Mouse (Mus musculus) midbrain, embryonic 14.5 days (tissue): ENCODE results near the gene Slc25a20. TPM values are rescaled to one million over a fixed set of nuclear protein-coding genes. Genes with fewer than 3 reads are reported as not detected.

Experiments used
- ATAC-seq: fragments of 200-750 bp; cut with Nextera tagmentation; 2 replicates; pipeline ENCODE4 v1.8.0; 2017; ENCODE audit warnings: moderate number of reproducible peaks, moderate library complexity; ENCODE audit not compliant: low FRiP score, low TSS enrichment
- DNase-seq: peaks from one replicate; pipeline ENCODE4 v3.0.0-alpha.2; 2015
- H3K27ac ChIP-seq: fragments of 300-500 bp; sonication (generic); replicated peaks from 2 replicates; pipeline ENCODE4 v1.5.1; 2014; ENCODE audit warnings: mild to moderate bottlenecking, low read depth, low read length, moderate library complexity
- H3K27me3 ChIP-seq: fragments of 300-500 bp; sonication (generic); 2 replicates; pipeline ENCODE4 v1.6.1; 2014; ENCODE audit warnings: low read length, control low read depth, mixed read lengths; ENCODE audit not compliant: control insufficient read depth, insufficient read depth
- H3K36me3 ChIP-seq: fragments of 300-500 bp; sonication (generic); 2 replicates; pipeline ENCODE4 v1.6.1; 2014; ENCODE audit warnings: low read length, control low read depth; ENCODE audit not compliant: control insufficient read depth, insufficient read depth
- H3K4me1 ChIP-seq: fragments of 300-500 bp; sonication (generic); 2 replicates; pipeline ENCODE4 v1.6.1; 2014; ENCODE audit warnings: mild to moderate bottlenecking, antibody characterized with exemption, low read length, control low read depth; ENCODE audit not compliant: control insufficient read depth, insufficient read depth
- H3K4me2 ChIP-seq: fragments of 300-500 bp; sonication (generic); 2 replicates; pipeline ENCODE4 v1.6.1; 2014; ENCODE audit warnings: mild to moderate bottlenecking, low read length, moderate library complexity
- H3K4me3 ChIP-seq: fragments of 300-500 bp; sonication (generic); replicated peaks from 2 replicates; pipeline ENCODE4 v1.5.1; 2014; ENCODE audit warnings: low read depth, low read length
- H3K9ac ChIP-seq: fragments of 300-500 bp; sonication (generic); replicated peaks from 2 replicates; pipeline ENCODE4 v1.6.1; 2014; ENCODE audit warnings: mild to moderate bottlenecking, low read length, moderate library complexity
- H3K9me3 ChIP-seq: fragments of 300-500 bp; sonication (generic); 2 replicates; pipeline ENCODE4 v1.6.1; 2016; ENCODE audit warnings: low read length, control low read depth, mixed read lengths; ENCODE audit not compliant: control insufficient read depth
- WGBS: fragments of 180-500 bp; shearing (Covaris S2); extraction: QIAGEN DNeasy Blood & Tissue Kit; methylation state at CpG from one replicate; pipeline ENCODE4 v1.1.7; 2014; 5-methylcytosine and 5-hydroxymethylcytosine counted together
- polyA plus RNA-seq: library from polyadenylated mRNA; unstranded; fragments of >200 nt; fragmentation: Nextera tagmentation; extraction: Ambion mirVana; gene quantifications from 2 replicates; pipeline ENCODE4 v1.2.1, GENCODE M21; 2014

Slc25a20 gene
- 26.8 and 33.8 TPM in 2 replicates for polyA plus RNA-seq

DNA sequence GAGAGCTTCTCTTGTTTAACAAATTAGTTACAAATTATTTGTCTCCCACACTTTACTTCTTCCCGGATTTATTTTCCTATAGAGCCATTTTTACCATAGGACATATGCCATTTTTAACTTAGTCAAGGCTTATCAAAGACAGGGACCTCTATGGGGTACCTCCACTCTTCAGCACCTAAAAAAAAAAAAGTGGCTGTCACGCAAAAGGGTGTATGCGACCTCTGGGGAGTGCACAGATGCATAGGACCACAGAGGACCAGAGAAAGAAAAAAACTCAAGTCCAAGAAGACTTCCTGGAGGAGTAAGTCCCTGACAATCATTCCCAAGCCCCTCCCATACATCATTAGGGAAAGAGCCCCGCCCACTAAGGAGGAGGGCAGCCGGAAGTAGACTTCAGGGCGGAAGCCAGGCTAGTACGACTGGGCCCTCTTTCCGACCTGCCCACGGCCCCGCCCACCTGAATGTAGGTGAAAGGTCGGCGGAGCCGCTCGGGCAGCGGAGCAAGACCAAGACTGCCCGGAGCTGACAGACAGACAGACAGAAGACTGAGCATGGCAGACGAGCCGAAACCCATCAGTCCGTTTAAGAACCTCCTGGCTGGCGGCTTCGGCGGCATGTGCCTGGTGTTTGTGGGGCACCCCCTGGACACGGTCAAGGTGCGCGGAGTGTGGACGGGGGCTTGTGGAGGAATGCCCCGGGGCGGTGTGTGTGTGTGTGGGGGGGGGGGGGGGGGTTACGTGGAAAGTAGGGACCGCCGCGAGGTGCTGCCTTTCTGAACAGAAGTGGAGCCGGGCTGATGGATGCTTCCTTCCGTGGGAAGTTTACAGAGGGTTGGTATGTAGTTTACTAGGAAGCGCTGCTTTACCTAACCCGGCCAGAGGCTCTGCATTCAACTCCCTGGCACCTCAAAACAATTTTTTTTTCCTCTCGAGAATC, at the start of gene Slc25a20:
Gene Slc25a20, plus strand, starts transcription at position 412 of the 936 bp plus-strand sequence.
- Histone ChIP-seq H3K4me2 (peak within 1 kb of the TSS; percentile 74), H3K27me3 (no peaks in the 10 kb centered on the region), H3K36me3 (no peaks in the 10 kb centered on the region), H3K9ac (peak within 1 kb of the TSS; percentile 61), H3K9me3 (no peaks in the 10 kb centered on the region), H3K27ac (no peak within 1 kb of the TSS), H3K4me3 (peak within 1 kb of the TSS; percentile 68), H3K4me1 (peaks cover 9% of the 10 kb centered on the region)
- 2% methylated on average over 36 of the region's 37 CpGs for WGBS
- DNase-seq (peak; percentile 85), ATAC-seq (peak; percentile 69)

DNA sequence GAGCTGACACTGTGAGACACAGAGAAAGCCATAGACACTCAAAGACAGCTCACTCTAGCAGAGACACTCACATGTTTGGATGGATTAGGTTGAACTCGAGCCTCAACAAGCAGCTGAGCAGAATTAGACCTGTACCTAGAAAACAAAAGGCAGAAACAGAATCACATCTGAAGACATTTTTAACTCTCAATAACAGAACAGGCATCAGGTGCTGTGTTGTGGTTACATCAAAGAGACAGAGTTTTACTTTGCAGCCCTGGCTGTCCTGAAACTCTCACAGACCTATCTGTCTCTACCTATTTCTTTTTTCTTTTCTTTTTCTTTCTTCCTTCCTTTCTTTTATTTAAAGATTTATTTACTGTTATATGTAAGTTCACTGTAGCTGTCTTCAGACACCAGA, 44.6 kb upstream of the Slc25a20 start:
- DNase-seq: no peak
- no peak overlapping the region for H3K4me2 ChIP-seq
- H3K27ac ChIP-seq: no peak overlapping the region
- H3K9ac ChIP-seq: no peak overlapping the region
- no peaks in the 10 kb centered on the region for H3K27me3 ChIP-seq
- no peak overlapping the region for H3K4me3 ChIP-seq
- WGBS: 97% methylated on average over 1 of the region's 1 CpGs
- H3K36me3 ChIP-seq: peaks cover 65% of the 10 kb centered on the region
- H3K4me1 ChIP-seq: no peaks in the 10 kb centered on the region
- ATAC-seq: no peak
- no peaks in the 10 kb centered on the region for H3K9me3 ChIP-seq

DNA sequence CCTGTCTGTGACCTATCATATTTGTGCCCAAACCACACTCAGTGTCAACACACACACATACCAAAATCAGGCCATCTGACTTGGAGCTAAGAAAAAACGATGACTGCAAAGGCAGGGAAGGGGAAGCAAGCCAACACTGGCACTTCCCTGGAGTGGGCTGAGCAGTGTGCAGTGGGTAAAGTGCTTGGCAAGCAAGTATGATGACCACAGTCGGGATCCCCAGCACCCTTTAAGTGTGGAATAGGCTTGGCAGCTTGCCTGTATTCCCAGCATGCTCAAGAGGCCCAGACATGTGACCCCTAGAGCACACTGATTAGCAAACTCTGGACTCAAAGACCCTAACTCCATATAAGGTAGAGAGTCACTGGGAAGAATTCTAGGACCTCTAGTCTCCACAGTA, 35.4 kb upstream of the Slc25a20 start:
- Histone ChIP-seq H3K27ac (no peak overlapping the region), H3K4me2 (no peak overlapping the region), H3K36me3 (peaks cover 5% of the 10 kb centered on the region; the same call in 1 of the 2 replicates), H3K9me3 (no peaks in the 10 kb centered on the region), H3K9ac (no peak overlapping the region), H3K27me3 (no peaks in the 10 kb centered on the region), H3K4me1 (no peaks in the 10 kb centered on the region), H3K4me3 (no peak overlapping the region)
- ATAC-seq: no peak
- WGBS: 86% methylated on average over 2 of the region's 2 CpGs
- no peak for DNase-seq

DNA sequence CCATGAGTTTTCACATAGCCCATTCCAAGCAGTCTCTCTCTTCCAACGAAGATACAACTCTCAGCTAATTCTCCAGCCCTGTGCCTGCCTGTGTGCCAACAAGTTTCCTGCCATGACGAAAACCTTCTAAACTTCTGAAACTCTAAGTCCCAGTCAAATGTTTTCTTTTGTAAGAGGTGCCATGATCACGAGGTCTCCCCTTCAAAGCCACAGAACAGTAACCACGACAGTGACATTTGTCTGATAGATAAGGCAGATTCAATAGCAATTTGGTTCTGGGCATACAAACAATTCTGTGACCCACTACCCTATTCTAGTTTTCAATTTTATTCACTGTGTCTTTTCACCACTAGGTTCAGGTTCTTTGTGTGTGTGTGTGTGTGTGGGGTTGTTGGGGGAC, 33.7 kb upstream of the Slc25a20 start:
- H3K9ac ChIP-seq: no peak overlapping the region
- ATAC-seq (no peak), DNase-seq (no peak)
- H3K27ac ChIP-seq: no peak overlapping the region
- H3K4me3 ChIP-seq: no peak overlapping the region
- no peak overlapping the region for H3K4me2 ChIP-seq
- H3K36me3 ChIP-seq: peaks cover 10% of the 10 kb centered on the region
- H3K4me1 ChIP-seq: no peaks in the 10 kb centered on the region
- WGBS: 89% methylated on average over 4 of the region's 4 CpGs
- H3K27me3 ChIP-seq: no peaks in the 10 kb centered on the region
- H3K9me3 ChIP-seq: no peaks in the 10 kb centered on the region

DNA sequence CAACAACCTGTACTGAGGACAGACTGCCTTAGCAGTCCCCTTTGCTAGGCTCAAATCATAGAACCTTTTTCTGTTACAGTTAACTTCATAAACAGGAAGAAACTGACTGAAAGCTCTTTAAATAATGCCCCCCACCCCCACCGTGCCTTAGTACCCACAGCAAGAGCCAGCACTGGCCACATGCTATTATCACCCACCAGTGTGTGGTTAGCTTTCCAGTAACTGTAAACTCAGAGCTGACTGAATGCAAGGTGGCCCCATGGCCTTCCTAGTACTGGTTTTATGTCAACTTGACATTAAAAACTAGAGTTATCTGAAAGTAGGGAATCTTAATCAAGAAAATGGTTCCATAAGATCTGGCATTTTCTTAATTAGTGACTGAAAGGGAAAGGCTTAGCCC, 31.2 kb upstream of the Slc25a20 start:
- no peak overlapping the region for H3K27ac ChIP-seq
- peaks cover 8% of the 10 kb centered on the region; the same call in 1 of the 2 replicates for H3K36me3 ChIP-seq
- no peaks in the 10 kb centered on the region for H3K9me3 ChIP-seq
- no peak overlapping the region for H3K4me3 ChIP-seq
- no peak overlapping the region for H3K4me2 ChIP-seq
- no peaks in the 10 kb centered on the region for H3K27me3 ChIP-seq
- DNase-seq (no peak), ATAC-seq (no peak)
- no peaks in the 10 kb centered on the region for H3K4me1 ChIP-seq
- 94% methylated on average over 1 of the region's 1 CpGs for WGBS
- no peak overlapping the region for H3K9ac ChIP-seq

DNA sequence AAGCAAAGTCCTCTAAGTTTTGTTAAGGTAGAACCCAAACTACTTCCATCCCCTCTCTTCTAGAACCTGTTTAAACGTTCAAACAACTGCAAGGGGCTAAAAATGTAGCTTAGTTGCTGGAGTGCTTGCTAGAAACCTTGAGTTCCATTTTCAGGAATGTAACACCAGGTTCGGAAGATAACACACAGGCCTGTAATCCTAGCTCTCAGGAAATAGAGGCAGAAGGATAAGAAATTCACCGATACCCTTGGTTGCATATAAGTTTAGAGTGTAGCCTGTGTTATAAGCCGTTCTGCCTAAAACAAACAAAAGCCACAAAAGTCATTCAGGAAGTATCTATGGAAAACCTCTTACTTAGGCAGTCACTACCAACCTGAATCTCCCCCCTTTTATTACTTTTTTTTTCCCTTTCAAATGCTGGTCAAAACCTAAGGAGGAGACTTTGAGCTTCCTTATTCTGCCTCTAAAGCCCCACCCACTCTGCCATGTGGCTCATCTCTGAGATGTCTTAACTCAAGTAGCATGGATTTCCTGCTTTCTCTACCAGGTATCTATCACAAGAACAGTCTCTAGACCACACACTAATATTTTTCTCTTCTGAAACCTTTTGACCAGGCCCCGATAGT, 30.1 kb upstream of the Slc25a20 start:
- H3K27ac ChIP-seq: no peak overlapping the region
- H3K9me3 ChIP-seq: no peaks in the 10 kb centered on the region
- H3K4me1 ChIP-seq: no peaks in the 10 kb centered on the region
- 91% methylated on average over 5 of the region's 5 CpGs for WGBS
- H3K4me3 ChIP-seq: no peak overlapping the region
- H3K4me2 ChIP-seq: no peak overlapping the region
- ATAC-seq (no peak), DNase-seq (no peak)
- no peaks in the 10 kb centered on the region for H3K27me3 ChIP-seq
- no peak overlapping the region for H3K9ac ChIP-seq
- peaks cover 8% of the 10 kb centered on the region; the same call in 1 of the 2 replicates for H3K36me3 ChIP-seq

DNA sequence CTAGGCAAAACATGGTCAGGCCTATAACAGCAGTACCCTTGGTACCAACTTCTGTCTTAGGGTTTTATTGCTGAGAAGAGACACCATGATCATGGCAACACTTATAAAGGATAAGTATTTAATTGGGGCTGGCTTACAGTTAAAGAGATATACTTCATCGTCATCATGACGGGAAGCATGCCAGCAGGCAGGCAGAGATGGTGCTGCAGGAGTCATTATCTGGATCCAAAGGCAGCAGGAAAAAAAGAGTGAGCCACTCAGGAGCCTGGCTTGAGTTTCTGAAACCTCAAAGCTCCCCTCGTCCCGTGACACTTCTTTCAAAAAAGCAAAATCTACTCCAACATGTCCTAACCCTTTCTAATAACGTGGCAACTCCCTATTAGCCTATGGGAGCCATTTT, 29.5 kb upstream of the Slc25a20 start:
- no peaks in the 10 kb centered on the region for H3K9me3 ChIP-seq
- 93% methylated on average over 5 of the region's 5 CpGs for WGBS
- no peak overlapping the region for H3K27ac ChIP-seq
- no peak overlapping the region for H3K9ac ChIP-seq
- ATAC-seq (no peak), DNase-seq (no peak)
- H3K4me2 ChIP-seq: no peak overlapping the region
- peaks cover 8% of the 10 kb centered on the region; the same call in 1 of the 2 replicates for H3K36me3 ChIP-seq
- no peaks in the 10 kb centered on the region for H3K27me3 ChIP-seq
- no peaks in the 10 kb centered on the region for H3K4me1 ChIP-seq
- H3K4me3 ChIP-seq: no peak overlapping the region

DNA sequence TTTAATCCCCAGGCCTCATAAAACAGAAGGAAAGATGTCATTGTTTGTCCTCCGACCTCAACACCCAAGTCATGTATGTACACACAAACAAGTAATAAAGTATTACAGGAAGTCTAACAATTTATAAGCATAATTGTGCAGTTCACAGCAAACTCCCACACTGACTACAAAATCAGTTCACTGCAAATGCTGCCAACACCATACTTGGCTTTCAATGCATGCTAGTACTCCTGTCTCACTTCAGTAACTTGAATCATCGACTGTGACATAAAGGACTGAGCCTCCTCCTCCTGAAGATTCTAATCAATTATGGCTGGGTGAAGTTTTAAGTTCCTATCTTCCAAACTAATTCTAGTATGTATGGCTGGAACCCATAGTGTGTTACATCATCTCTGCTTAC, 28.0 kb upstream of the Slc25a20 start:
- H3K27ac ChIP-seq: no peak overlapping the region
- no peak for DNase-seq
- H3K4me2 ChIP-seq: no peak overlapping the region
- 79% methylated on average over 2 of the region's 2 CpGs for WGBS
- peaks cover 8% of the 10 kb centered on the region; the same call in 1 of the 2 replicates for H3K36me3 ChIP-seq
- H3K4me3 ChIP-seq: no peak overlapping the region
- H3K9me3 ChIP-seq: no peaks in the 10 kb centered on the region
- ATAC-seq: no peak
- H3K9ac ChIP-seq: no peak overlapping the region
- H3K27me3 ChIP-seq: no peaks in the 10 kb centered on the region
- no peaks in the 10 kb centered on the region for H3K4me1 ChIP-seq
